Mouse (Mus musculus) erythroblast, adult 5-6 weeks (primary cell): ENCODE data around the gene Fam151a. TPM values are rescaled to one million over a fixed set of nuclear protein-coding genes. Genes with fewer than 3 reads are reported as not detected.

Source experiments
- total RNA-seq, 2 experiments: library from RNA; stranded (forward) in 1 of 2; stranded (reverse) in 1 of 2; fragments of 150-400 nt in 1 of 2; fragments of 200-764, 138-1000 nt in 1 of 2; gene quantifications; 2 replicates each; pipeline versions ENCODE4 v1.2.3 to v1.2.4; 2015 to 2017; ENCODE audit warnings: low replicate concordance in 2 of 2

Fam151a gene
- total RNA-seq, 2 experiments from 2014 or later: not detected

Other genes with a start within 250 kb of the Fam151a start
- not detected in 2 replicates for gene Bsnd, start 241.6 kb upstream of the Fam151a start, total RNA-seq (2015; ENCODE audit: low replicate concordance)
- gene Bsnd, start 241.6 kb upstream of the Fam151a start, total RNA-seq (2017; ENCODE audit: low replicate concordance): not detected in 2 replicates
- gene Dhcr24, start 172.9 kb upstream of the Fam151a start, total RNA-seq (2015; ENCODE audit: low replicate concordance): 2.3 and 4.4 TPM in 2 replicates
- gene Dhcr24, start 172.9 kb upstream of the Fam151a start, total RNA-seq (2017; ENCODE audit: low replicate concordance): 1.5 and 1.7 TPM in 2 replicates
- gene Lexm, start 116.6 kb upstream of the Fam151a start, total RNA-seq (2015; ENCODE audit: low replicate concordance): not detected in 2 replicates
- gene Lexm, start 116.6 kb upstream of the Fam151a start, total RNA-seq (2017; ENCODE audit: low replicate concordance): not detected in 2 replicates
- gene Ttc22, start 111.5 kb upstream of the Fam151a start, total RNA-seq (2015; ENCODE audit: low replicate concordance): not detected in 2 replicates
- gene Ttc22, start 111.5 kb upstream of the Fam151a start, total RNA-seq (2017; ENCODE audit: low replicate concordance): not detected in 2 replicates
- 0.58 and 0.84 TPM in 2 replicates for gene Pars2, start 82.8 kb upstream of the Fam151a start, total RNA-seq (2015; ENCODE audit: low replicate concordance)
- 2.6 TPM in 1 of 2 replicates, not detected in the other for gene Pars2, start 82.8 kb upstream of the Fam151a start, total RNA-seq (2017; ENCODE audit: low replicate concordance)
- gene Ttc4, start 54.9 kb upstream of the Fam151a start, total RNA-seq (2015; ENCODE audit: low replicate concordance): 3.3 and 11.7 TPM in 2 replicates
- gene Ttc4, start 54.9 kb upstream of the Fam151a start, total RNA-seq (2017; ENCODE audit: low replicate concordance): 8.1 and 15.2 TPM in 2 replicates
- gene Mroh7, start 3.0 kb upstream of the Fam151a start, total RNA-seq (2015; ENCODE audit: low replicate concordance): not detected in 2 replicates
- not detected in 2 replicates for gene Mroh7, start 3.0 kb upstream of the Fam151a start, total RNA-seq (2017; ENCODE audit: low replicate concordance)
- gene Acot11, start 71.1 kb downstream of the Fam151a start, total RNA-seq (2015; ENCODE audit: low replicate concordance): 0.19 and 2.7 TPM in 2 replicates
- gene Acot11, start 71.1 kb downstream of the Fam151a start, total RNA-seq (2017; ENCODE audit: low replicate concordance): 1.3 TPM in 2 replicates
- gene Ssbp3, start 176.8 kb downstream of the Fam151a start, total RNA-seq (2015; ENCODE audit: low replicate concordance): 55.9 and 73.4 TPM in 2 replicates
- 49.8 and 56.6 TPM in 2 replicates for gene Ssbp3, start 176.8 kb downstream of the Fam151a start, total RNA-seq (2017; ENCODE audit: low replicate concordance)